Mouse (Mus musculus) neural tube, embryonic 13.5 days (tissue): Measurements from ENCODE around the gene Dnajc7. TPM values are rescaled to one million over a fixed set of nuclear protein-coding genes. Genes with fewer than 3 reads are reported as not detected.
"Not testable (repeated sequence)": the region's sequence is repeated elsewhere in the genome, so short reads cannot be mapped to it uniquely, and the experiment has no call there.

Experiments
- ATAC-seq: fragments of 200-750 bp; cut with Nextera tagmentation; 2 replicates; pipeline ENCODE4 v1.8.0; 2017; ENCODE audit warnings: low read depth, mild to moderate bottlenecking, moderate TSS enrichment, moderate library complexity
- H3K27ac ChIP-seq: fragments of 300-500 bp; sonication (generic); replicated peaks from 2 replicates; pipeline ENCODE4 v1.5.1; 2015; ENCODE audit warnings: moderate library complexity, mild to moderate bottlenecking, inconsistent platforms
- H3K27me3 ChIP-seq: fragments of 300-500 bp; sonication (generic); 2 replicates; pipeline ENCODE4 v1.6.1; 2015; ENCODE audit warnings: mild to moderate bottlenecking, inconsistent platforms
- H3K36me3 ChIP-seq: fragments of 300-500 bp; sonication (generic); 2 replicates; pipeline ENCODE4 v1.6.1; 2015; ENCODE audit warnings: mild to moderate bottlenecking, inconsistent platforms
- H3K4me1 ChIP-seq: fragments of 300-500 bp; sonication (generic); replicated peaks from 2 replicates; pipeline ENCODE4 v1.6.1; 2015; ENCODE audit warnings: inconsistent platforms
- H3K4me2 ChIP-seq: fragments of 300-500 bp; sonication (generic); 2 replicates; pipeline ENCODE4 v1.6.1; 2015; ENCODE audit warnings: inconsistent platforms, mild to moderate bottlenecking, moderate library complexity
- H3K4me3 ChIP-seq: fragments of 300-500 bp; sonication (generic); 2 replicates; pipeline ENCODE4 v1.5.1; 2015; ENCODE audit warnings: mild to moderate bottlenecking, inconsistent platforms
- H3K9ac ChIP-seq: fragments of 300-500 bp; sonication (generic); 2 replicates; pipeline ENCODE4 v1.6.1; 2015; ENCODE audit warnings: moderate library complexity, mild to moderate bottlenecking, inconsistent platforms
- H3K9me3 ChIP-seq: fragments of 300-500 bp; sonication (generic); 2 replicates; pipeline ENCODE4 v1.6.1; 2016; ENCODE audit warnings: inconsistent platforms
- WGBS: fragments of 180-500 bp; shearing (Covaris S2); methylation state at CpG from one replicate; pipeline ENCODE4 v1.1.7; 2015; 5-methylcytosine and 5-hydroxymethylcytosine counted together
- polyA plus RNA-seq: library from polyadenylated mRNA; unstranded; fragments of >200 nt; fragmentation: Nextera tagmentation; extraction: Ambion mirVana; gene quantifications from 2 replicates; pipeline ENCODE4 v1.2.1, GENCODE M21; 2015

Dnajc7 gene
- 304 and 317 TPM in 2 replicates for polyA plus RNA-seq

- Histone ChIP-seq H3K9me3 (no peaks in the 10 kb centered on the region), H3K9ac (peak within 1 kb of the TSS; percentile 91), H3K4me3 (peak within 1 kb of the TSS; percentile 79), H3K27ac (peak within 1 kb of the TSS; percentile 96), H3K4me2 (peak within 1 kb of the TSS; percentile 83), H3K36me3 (peaks cover 11% of the 10 kb centered on the region), H3K27me3 (no peaks in the 10 kb centered on the region), H3K4me1 (peaks cover 46% of the 10 kb centered on the region)
- WGBS: 3% methylated on average over 11 of the region's 11 CpGs
- peak; percentile 15 for ATAC-seq
Observed at GRCm38 (mm10) chr11:100619982-100620381, at the start of gene Dnajc7. Gene Dnajc7 (minus strand): TSS chr11:100620168.

DNA sequence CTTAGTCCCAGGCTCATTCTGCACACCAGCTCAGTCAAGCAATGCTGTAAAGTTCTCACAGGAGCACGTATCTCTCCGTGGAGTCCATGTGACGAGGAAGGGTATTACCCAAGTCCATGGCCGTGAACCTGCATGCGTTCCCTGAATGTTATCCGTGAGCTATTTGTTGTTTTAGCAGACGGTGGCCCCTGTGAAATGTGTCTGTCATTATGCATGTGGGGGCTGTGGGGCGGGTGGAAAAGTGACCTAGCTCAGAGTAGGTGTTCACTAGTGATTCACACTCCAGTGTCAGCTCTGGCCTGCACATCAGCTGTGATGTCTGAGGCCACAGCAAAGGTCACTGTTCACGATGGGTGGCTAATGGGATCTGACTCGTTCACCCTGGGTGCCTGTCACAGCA is 39.8 kb upstream of the Dnajc7 start:
- Histone ChIP-seq H3K9ac (no peak overlapping the region), H3K4me1 (peaks cover 7% of the 10 kb centered on the region), H3K27me3 (no peaks in the 10 kb centered on the region), H3K4me2 (no peak overlapping the region), H3K4me3 (no peak overlapping the region), H3K36me3 (no peaks in the 10 kb centered on the region), H3K27ac (no peak overlapping the region), H3K9me3 (no peaks in the 10 kb centered on the region)
- no peak for ATAC-seq
- 74% methylated on average over 10 of the region's 10 CpGs for WGBS

DNA sequence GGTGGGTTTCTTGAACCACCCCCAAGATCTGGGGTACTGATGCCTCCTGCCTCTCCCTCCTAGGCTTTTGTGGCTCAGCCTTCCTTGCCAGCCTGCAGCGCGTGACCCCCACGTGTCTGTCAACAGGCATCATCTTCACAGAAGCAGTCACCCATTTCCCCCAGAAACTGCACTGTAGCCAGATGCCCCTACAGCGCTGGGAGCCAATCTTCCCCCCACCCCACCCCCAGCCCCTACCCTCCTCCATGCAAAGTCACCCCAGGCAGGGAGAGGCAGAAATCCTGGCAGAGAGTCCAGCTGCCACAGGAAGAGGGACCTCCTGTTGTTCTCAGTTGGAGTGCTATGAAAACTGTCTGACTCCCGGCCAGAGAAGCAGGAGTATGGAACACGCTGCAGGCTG is 36.5 kb upstream of the Dnajc7 start:
- ATAC-seq: peak; percentile 32; the same call in 1 of the 2 replicates
- Histone ChIP-seq H3K9me3 (no peaks in the 10 kb centered on the region), H3K4me2 (no peak overlapping the region), H3K9ac (no peak overlapping the region), H3K27ac (no peak overlapping the region), H3K27me3 (peaks cover 11% of the 10 kb centered on the region), H3K4me1 (peaks cover 7% of the 10 kb centered on the region), H3K4me3 (no peak overlapping the region), H3K36me3 (no peaks in the 10 kb centered on the region)
- WGBS: 18% methylated on average over 6 of the region's 6 CpGs

DNA sequence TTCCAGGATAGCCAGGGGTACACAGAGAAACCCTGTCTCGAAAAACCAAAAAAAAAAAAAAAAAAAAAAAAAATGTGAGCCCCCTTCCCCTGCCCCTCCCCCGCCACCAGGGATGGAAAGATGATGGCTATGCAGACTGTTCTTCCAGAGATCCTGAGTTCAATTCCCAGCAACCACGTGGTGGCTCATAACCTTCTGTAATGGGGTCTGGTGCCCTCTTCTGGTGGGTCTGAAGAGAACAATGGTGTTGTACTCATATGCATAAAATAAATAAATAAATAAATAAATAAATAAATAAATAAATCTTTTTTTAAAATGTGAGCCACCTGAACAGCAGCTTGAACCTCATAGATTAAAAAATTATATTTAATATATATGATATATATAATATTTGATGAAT is 35.6 kb upstream of the Dnajc7 start:
- H3K9ac ChIP-seq, ATAC-seq, H3K4me2 ChIP-seq, H3K27ac ChIP-seq, H3K36me3 ChIP-seq, H3K4me3 ChIP-seq, H3K9me3 ChIP-seq, H3K4me1 ChIP-seq: not testable (repeated sequence)
- H3K27me3 ChIP-seq: peaks cover 20% of the 10 kb centered on the region
- 47% methylated on average over 3 of the region's 3 CpGs for whole genome bisulfite sequencing

- Histone ChIP-seq H3K9ac (no peak overlapping the region), H3K27ac (no peak overlapping the region), H3K4me3 (no peak overlapping the region), H3K4me1 (peaks cover 7% of the 10 kb centered on the region), H3K4me2 (no peak overlapping the region), H3K27me3 (peaks cover 44% of the 10 kb centered on the region), H3K36me3 (no peaks in the 10 kb centered on the region), H3K9me3 (no peaks in the 10 kb centered on the region)
- no peak for ATAC-seq
- WGBS: 39% methylated on average over 3 of the region's 3 CpGs
Observed at GRCm38 (mm10) chr11:100651748-100652147, 31.8 kb upstream of the Dnajc7 start.

DNA sequence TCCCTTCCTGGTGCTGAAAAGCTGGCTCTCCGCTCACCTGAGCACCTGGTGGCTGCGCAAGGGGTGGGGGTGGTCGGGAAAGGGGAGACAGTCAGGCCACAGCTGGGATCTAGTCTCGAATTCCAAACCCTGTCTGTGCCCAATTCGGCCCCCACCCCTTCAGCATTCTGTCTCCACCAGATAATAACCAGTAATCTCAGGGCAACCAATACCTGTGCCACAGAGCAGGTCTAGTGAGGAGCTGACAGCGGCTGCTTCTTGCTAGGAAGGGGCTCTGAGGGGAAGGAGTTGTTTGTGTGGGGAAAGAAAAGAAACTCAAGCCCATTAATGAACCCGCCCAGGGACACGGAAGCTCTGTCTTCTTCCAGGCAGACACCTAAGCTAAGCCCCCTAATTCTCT is 31.2 kb upstream of the Dnajc7 start:
- Histone ChIP-seq H3K36me3 (no peaks in the 10 kb centered on the region), H3K9ac (no peak overlapping the region), H3K9me3 (no peaks in the 10 kb centered on the region), H3K4me1 (peaks cover 3% of the 10 kb centered on the region), H3K27ac (no peak overlapping the region), H3K27me3 (peaks cover 44% of the 10 kb centered on the region), H3K4me3 (no peak overlapping the region), H3K4me2 (no peak overlapping the region)
- 19% methylated on average over 8 of the region's 8 CpGs for WGBS
- no peak for ATAC-seq

DNA sequence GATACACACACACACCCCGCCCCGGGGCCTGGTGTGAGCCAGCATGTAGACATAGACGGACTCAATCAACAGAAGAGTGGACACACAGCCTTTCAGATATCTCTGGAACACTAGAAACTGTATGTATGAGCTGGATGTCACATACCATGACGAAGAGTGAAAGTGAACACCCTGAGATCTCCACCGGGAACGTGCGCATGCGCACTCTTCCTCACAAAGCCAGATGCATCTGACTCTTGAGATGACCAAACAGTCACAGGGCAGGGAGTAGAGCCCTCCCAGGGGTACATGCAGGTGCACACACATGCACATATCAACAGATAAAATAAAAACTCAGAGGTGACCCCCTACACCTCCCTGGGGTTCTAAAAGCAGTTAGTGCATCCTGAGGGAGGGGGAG is 28.4 kb upstream of the Dnajc7 start:
- no peak overlapping the region for H3K27ac ChIP-seq
- peaks cover 11% of the 10 kb centered on the region for H3K4me1 ChIP-seq
- H3K36me3 ChIP-seq: no peaks in the 10 kb centered on the region
- WGBS: 86% methylated on average over 8 of the region's 8 CpGs
- no peaks in the 10 kb centered on the region for H3K9me3 ChIP-seq
- no peak overlapping the region for H3K9ac ChIP-seq
- no peak overlapping the region for H3K4me2 ChIP-seq
- no peak for ATAC-seq
- peaks cover 44% of the 10 kb centered on the region for H3K27me3 ChIP-seq
- no peak overlapping the region for H3K4me3 ChIP-seq

DNA sequence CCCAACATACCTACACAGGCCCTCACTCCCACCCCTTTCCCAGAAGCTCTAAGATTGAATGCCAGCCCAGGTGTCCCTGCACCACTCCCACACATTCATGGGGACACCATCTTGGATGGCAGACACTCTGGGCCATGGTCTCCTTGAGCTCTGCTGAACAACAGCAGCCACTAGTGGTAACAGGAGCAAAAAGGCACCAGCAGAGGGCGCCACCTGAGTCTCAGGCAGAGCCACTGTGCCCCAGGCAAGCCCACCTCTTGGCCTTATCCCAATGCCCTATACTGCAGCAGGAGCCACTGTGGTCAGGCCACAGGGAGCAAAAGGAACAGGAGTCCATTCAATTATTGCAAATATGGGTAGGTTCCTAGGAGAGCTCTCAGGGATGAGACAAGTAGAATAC is 26.3 kb upstream of the Dnajc7 start:
- Histone ChIP-seq H3K27ac (no peak overlapping the region), H3K9ac (no peak overlapping the region), H3K9me3 (no peaks in the 10 kb centered on the region), H3K4me1 (peaks cover 11% of the 10 kb centered on the region), H3K36me3 (no peaks in the 10 kb centered on the region), H3K4me2 (no peak overlapping the region), H3K4me3 (no peak overlapping the region), H3K27me3 (peaks cover 31% of the 10 kb centered on the region)
- 8% methylated on average over 1 of the region's 1 CpGs for WGBS
- ATAC-seq: no peak

DNA sequence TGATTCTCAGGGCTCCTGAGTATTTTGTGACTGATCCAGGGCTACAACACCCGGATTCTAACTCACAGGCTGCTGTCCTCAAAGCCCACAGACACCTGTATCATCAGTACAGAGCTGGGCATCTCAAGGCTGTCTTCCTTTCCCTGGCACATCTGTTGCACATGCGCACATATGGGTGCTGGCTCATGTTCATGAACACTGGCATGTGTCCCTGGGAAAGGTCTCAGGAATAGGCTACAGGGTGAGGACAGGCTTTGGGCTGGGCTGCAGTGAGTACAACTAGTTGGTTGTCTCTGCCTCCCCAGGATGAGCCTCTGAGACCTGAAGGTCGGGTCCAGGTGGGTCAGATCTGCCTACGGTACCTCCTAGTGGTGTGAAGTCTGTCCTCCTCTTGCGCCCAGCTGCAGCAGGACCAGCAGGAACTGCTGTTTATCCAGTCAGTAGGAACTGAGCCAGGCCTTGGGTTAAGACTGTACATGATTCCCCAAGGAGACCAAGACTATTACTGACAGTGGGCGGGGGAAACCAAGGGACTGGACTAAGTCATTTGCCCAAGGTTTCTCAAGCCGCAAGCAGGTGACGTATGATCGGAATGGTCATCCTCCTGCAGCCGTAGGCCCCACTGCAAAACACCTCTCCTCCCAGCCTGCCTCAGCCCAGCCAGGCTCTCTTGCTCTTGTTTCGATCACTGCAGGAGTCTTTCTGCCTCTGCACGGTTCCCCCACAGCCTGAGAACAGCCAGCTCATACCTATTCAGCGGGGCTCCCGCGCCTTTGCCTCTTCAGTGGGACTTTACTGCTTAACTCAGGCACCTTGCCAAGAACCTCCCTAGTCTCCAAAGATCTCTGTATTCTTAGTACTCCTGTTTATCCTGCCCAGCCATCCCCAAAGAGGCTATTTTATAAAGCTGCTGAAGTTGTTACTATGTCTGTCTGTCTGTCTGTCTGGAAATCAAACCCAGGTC is 23.9 kb upstream of the Dnajc7 start:
- WGBS: 57% methylated on average over 15 of the region's 15 CpGs
- Histone ChIP-seq H3K4me2 (no peak overlapping the region), H3K4me3 (no peak overlapping the region), H3K36me3 (no peaks in the 10 kb centered on the region), H3K9me3 (no peaks in the 10 kb centered on the region), H3K9ac (no peak overlapping the region), H3K27me3 (peaks cover 34% of the 10 kb centered on the region), H3K4me1 (peaks cover 23% of the 10 kb centered on the region), H3K27ac (0 out of 2 replicates have a peak overlapping the region, but pooled peaks have one; percentile 1)
- ATAC-seq: no peak

DNA sequence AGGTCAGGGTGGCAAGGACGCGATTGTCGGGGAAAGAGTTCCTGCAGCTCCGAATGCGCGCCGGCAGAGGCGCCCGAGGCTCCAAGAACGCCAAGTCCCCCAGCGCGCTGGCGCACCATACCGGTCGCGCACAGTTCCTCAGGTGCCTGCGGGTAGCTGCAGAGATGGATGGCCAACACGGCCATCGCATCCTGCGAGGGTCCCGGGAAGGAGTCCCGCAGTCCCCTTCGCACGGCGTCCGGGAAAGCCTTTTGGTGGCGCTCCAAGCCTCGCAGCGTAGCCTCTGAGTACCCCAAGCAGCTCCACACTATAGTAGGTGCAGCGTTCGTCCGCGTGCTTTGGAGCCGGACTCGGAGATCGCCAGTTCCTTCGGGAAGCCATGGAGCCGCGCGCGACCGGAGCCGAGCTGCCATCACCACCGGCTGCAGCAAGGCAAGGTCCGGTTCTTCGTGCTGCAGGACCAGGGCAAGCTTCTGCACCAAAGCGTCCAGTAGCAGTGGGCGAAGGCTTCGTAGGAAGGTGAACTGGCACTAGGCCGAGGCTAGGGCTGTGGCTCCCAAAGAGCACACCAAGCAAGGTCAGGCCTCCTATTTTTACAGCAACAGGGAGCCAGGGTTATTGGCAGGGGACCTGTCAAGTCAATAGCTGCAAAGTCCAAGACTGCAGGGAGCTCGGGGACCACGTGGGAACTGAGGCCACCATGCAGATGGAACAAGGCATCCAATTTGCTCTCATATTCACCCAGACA is 20.4 kb upstream of the Dnajc7 start:
- H3K9ac ChIP-seq: peak overlapping the region; percentile 63
- peak overlapping the region; percentile 44 for H3K4me3 ChIP-seq
- peak; percentile 83 for ATAC-seq
- H3K27me3 ChIP-seq: peaks cover 30% of the 10 kb centered on the region
- H3K4me2 ChIP-seq: peak overlapping the region; percentile 74
- peaks cover 23% of the 10 kb centered on the region for H3K4me1 ChIP-seq
- H3K27ac ChIP-seq: no peak overlapping the region
- H3K36me3 ChIP-seq: no peaks in the 10 kb centered on the region
- WGBS: 7% methylated on average over 51 of the region's 52 CpGs
- no peaks in the 10 kb centered on the region for H3K9me3 ChIP-seq

DNA sequence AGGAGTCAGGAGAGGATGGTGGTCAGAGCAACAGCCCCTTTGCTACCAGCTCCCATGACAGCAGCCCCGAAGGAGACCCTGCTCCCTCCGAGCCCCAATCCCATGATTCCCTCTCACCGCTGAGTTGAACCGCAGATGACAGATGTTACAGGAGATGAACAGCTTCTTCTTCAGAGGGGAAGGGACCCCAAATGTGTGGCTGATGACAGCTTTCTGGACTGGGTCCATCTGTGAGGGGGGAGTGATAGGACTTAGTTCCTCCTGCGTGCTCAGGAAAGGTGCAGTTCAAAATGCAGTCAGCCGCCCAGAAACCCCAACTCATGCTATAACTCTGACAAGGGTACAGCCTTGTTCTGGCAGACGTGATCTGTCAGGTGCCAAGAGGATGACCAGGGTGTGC is 14.6 kb upstream of the Dnajc7 start:
- no peak overlapping the region for H3K4me2 ChIP-seq
- 77% methylated on average over 7 of the region's 7 CpGs for WGBS
- ATAC-seq: no peak

DNA sequence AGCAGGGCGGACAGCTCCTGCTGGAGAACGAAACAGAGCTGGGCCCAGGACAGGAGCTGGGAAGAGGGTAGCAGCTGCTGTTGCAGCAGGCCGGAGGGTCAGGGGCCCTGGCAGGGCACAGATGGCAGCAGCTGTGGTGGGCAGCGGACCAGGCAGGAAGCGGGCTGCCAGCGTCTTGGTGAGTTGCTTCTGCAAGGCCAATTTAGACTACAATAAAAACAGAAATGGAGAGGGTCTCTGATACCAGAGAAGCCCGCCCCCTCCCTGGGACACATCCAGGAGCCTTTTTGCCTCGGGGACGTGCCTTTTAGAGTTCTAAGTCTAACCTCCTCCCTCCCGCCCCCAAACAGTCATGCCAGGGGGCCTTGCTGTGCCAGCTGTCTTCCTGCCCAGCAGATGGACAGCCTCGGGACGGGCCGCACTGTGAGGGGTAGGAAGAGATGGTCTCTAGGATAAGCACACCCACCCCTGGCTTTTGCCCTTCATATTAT is 8.9 kb upstream of the Dnajc7 start:
- 26% methylated on average over 13 of the region's 13 CpGs for WGBS
- peak; percentile 48 for ATAC-seq
- Histone ChIP-seq H3K36me3 (peaks cover 32% of the 10 kb centered on the region), H3K4me3 (no peak overlapping the region), H3K27ac (peak overlapping the region; percentile 68), H3K4me2 (no peak overlapping the region), H3K9me3 (no peaks in the 10 kb centered on the region), H3K27me3 (peaks cover 6% of the 10 kb centered on the region; the same call in 1 of the 2 replicates), H3K4me1 (peaks cover 24% of the 10 kb centered on the region), H3K9ac (peak overlapping the region; percentile 57)

More for the DNA sequence above, 14.6 kb upstream of the Dnajc7 start:
- Histone ChIP-seq H3K36me3 (no peaks in the 10 kb centered on the region), H3K4me3 (no peak overlapping the region), H3K4me1 (no peaks in the 10 kb centered on the region; the same call in 1 of the 2 replicates), H3K27me3 (peaks cover 27% of the 10 kb centered on the region), H3K27ac (no peak overlapping the region), H3K9me3 (no peaks in the 10 kb centered on the region), H3K9ac (no peak overlapping the region)
